Mouse (Mus musculus) ES-E14 (cell line): Measurements from ENCODE around the gene Olfr122.

Experiments
- CHD2 ChIP-seq: IDR thresholded peaks from 2 replicates; pipeline ENCODE4 v1.6.1; 2014; ENCODE audit warnings: mild to moderate bottlenecking, low read depth, low read length, inconsistent platforms
- ZC3H11A ChIP-seq: IDR thresholded peaks from 2 replicates; pipeline ENCODE4 v1.6.1; 2012; ENCODE audit warnings: low read depth, mild to moderate bottlenecking, inconsistent platforms, low read length, borderline replicate concordance
- ZNF384 ChIP-seq: IDR thresholded peaks from 2 replicates; pipeline ENCODE4 v1.6.1; 2012; ENCODE audit warnings: low read depth, low read length, inconsistent platforms

- no peak for TF ChIP-seq CHD2
- TF ChIP-seq ZC3H11A = no peak
- no peak for TF ChIP-seq ZNF384
These were observed 24.8 kb downstream of the Olfr122 start, which contains the start of gene Olfr123 for GRCm38 (mm10) chr17:37793229-37793628.
